ENCODE assay signal across 7 mouse cellular contexts in genomic region chr3:146107116-146107849, GRCm38 (mm10). TPM values are rescaled to one million over a fixed set of nuclear protein-coding genes. Genes with fewer than 3 reads are reported as not detected.
DNase-seq lines count a peak whose midpoint lies in the region; ATAC-seq and TF ChIP-seq lines count a peak whose summit lies in the region.

No protein-coding gene starts in this region.

- no peaks in the 10 kb centered on the region for H3K4me1 ChIP-seq in lung, embryonic 14.5 days (ENCODE audit: insufficient read depth)
- 0 out of 2 replicates have a peak, but pooled peaks cover 2% of the 10 kb centered on the region for H3K4me1 ChIP-seq in lung, adult 2 months (ENCODE audit: control insufficient read depth, insufficient read depth, low read length)
- H3K4me1 ChIP-seq in embryonic facial prominence, embryonic 10.5 days = peaks cover 5% of the 10 kb centered on the region
- H3K4me1 ChIP-seq in hindbrain, postnatal 0 days (ENCODE audit: insufficient read depth, low read length) = 0 out of 2 replicates have a peak, but pooled peaks cover 3% of the 10 kb centered on the region
- H3K4me1 ChIP-seq in midbrain, embryonic 10.5 days = peaks cover 7% of the 10 kb centered on the region

- 5% methylated on average over 18 of the region's 18 CpGs for WGBS in lung, embryonic 14.5 days
- WGBS in lung, adult 2 months = 4% methylated on average over 18 of the region's 18 CpGs
- 7% methylated on average over 18 of the region's 18 CpGs for WGBS in embryonic facial prominence, embryonic 10.5 days
- WGBS in hindbrain, postnatal 0 days = 4% methylated on average over 18 of the region's 18 CpGs
- WGBS in midbrain, embryonic 10.5 days = 7% methylated on average over 18 of the region's 18 CpGs

- H3K4me2 ChIP-seq in lung, embryonic 14.5 days = peak overlapping the region; percentile 94
- H3K4me2 ChIP-seq in hindbrain, postnatal 0 days (ENCODE audit: low read depth, low read length) = peak overlapping the region; percentile 94

- peak; percentile 61 for TF ChIP-seq CTCF in lung, embryonic 14.5 days (IDR thresholded peaks at IDR 0.05; ENCODE audit: low read depth)
- no peak for TF ChIP-seq CTCF in lung, adult 2 months (IDR thresholded peaks at IDR 0.05; ENCODE audit: insufficient read depth, low read length)
- TF ChIP-seq CTCF in hindbrain, postnatal 0 days (IDR thresholded peaks at IDR 0.05; ENCODE audit: low read depth) = peak; percentile 73

- peak; percentile 53; the same call in 1 of the 2 replicates for ATAC-seq in lung, embryonic 14.5 days (ENCODE audit: insufficient read depth)
- peak; percentile 83 for ATAC-seq in hindbrain, postnatal 0 days

- 0 out of 2 replicates have a peak, but pooled peaks cover 3% of the 10 kb centered on the region for H3K9me3 ChIP-seq in lung, embryonic 14.5 days (ENCODE audit: low read depth, low read length)
- no peaks in the 10 kb centered on the region for H3K9me3 ChIP-seq in embryonic facial prominence, embryonic 10.5 days
- H3K9me3 ChIP-seq in hindbrain, postnatal 0 days (ENCODE audit: low read length) = no peaks in the 10 kb centered on the region
- no peaks in the 10 kb centered on the region; the same call in 1 of the 2 replicates for H3K9me3 ChIP-seq in midbrain, embryonic 10.5 days (replicated peaks)

- peak overlapping the region; percentile 33; the same call in 1 of the 2 replicates for H3K9ac ChIP-seq in lung, embryonic 14.5 days
- peak overlapping the region; percentile 48 for H3K9ac ChIP-seq in hindbrain, postnatal 0 days (replicated peaks; ENCODE audit: low read length)

- TF ChIP-seq POLR2A in lung, adult 2 months (IDR thresholded peaks at IDR 0.05; ENCODE audit: borderline replicate concordance, extremely low read depth, low read depth, low read length) = no peak

- H3K36me3 ChIP-seq in lung, embryonic 14.5 days (ENCODE audit: insufficient read depth) = no peaks in the 10 kb centered on the region
- H3K36me3 ChIP-seq in embryonic facial prominence, embryonic 10.5 days (replicated peaks) = no peaks in the 10 kb centered on the region
- H3K36me3 ChIP-seq in hindbrain, postnatal 0 days (ENCODE audit: insufficient read depth, low read length) = no peaks in the 10 kb centered on the region
- H3K36me3 ChIP-seq in midbrain, embryonic 10.5 days = no peaks in the 10 kb centered on the region

- H3K4me3 ChIP-seq in lung, embryonic 14.5 days (ENCODE audit: low read depth, low read length) = peak overlapping the region; percentile 44
- no peak overlapping the region for H3K4me3 ChIP-seq in lung, adult 2 months (replicated peaks; ENCODE audit: extremely low read depth, low read depth, low read length)
- H3K4me3 ChIP-seq in embryonic facial prominence, embryonic 10.5 days = peak overlapping the region; percentile 60
- peak overlapping the region; percentile 43 for H3K4me3 ChIP-seq in hindbrain, postnatal 0 days (ENCODE audit: low read length)
- peak overlapping the region; percentile 61 for H3K4me3 ChIP-seq in midbrain, embryonic 10.5 days

- H3K27me3 ChIP-seq in lung, embryonic 14.5 days (ENCODE audit: insufficient read depth, low read length) = peaks cover 4% of the 10 kb centered on the region; the same call in 1 of the 2 replicates
- peaks cover 20% of the 10 kb centered on the region; the same call in 1 of the 2 replicates for H3K27me3 ChIP-seq in embryonic facial prominence, embryonic 10.5 days (replicated peaks; ENCODE audit: low read depth, poor library complexity, severe bottlenecking)
- H3K27me3 ChIP-seq in hindbrain, postnatal 0 days (ENCODE audit: insufficient read depth, low read length) = no peaks in the 10 kb centered on the region
- peaks cover 11% of the 10 kb centered on the region for H3K27me3 ChIP-seq in midbrain, embryonic 10.5 days (ENCODE audit: low read depth, poor library complexity, severe bottlenecking)

- peak; percentile 64 for DNase-seq in lung, embryonic 14.5 days
- DNase-seq in lung, adult 2 months = no peak
- DNase-seq in T-cell, adult 2 months (ENCODE audit: low spot score) = peak; percentile 6
- peak; percentile 49 for DNase-seq in embryonic facial prominence, embryonic 10.5 days (ENCODE audit: low spot score)
- peak; percentile 67 for DNase-seq in hindbrain, postnatal 0 days (ENCODE audit: low spot score)
- DNase-seq in midbrain, embryonic 10.5 days (ENCODE audit: low spot score) = peak; percentile 33
- no peak for DNase-seq in spleen, adult 18-20 months

- H3K27ac ChIP-seq in lung, embryonic 14.5 days (ENCODE audit: low read depth) = no peak overlapping the region
- no peak overlapping the region for H3K27ac ChIP-seq in embryonic facial prominence, embryonic 10.5 days (replicated peaks)
- no peak overlapping the region for H3K27ac ChIP-seq in hindbrain, postnatal 0 days
- H3K27ac ChIP-seq in midbrain, embryonic 10.5 days (replicated peaks) = no peak overlapping the region

RNA-seq across cellular contexts. Expression of gene Wdr63, which starts 0.6 kb away (rescaled TPM):
- 0.12 TPM in 1 of 2 replicates, not detected in the other for polyA plus RNA-seq in lung, embryonic 14.5 days (2014; fragmentation: Nextera tagmentation; extraction: Ambion mirVana)
- 4.5 and 7.1 TPM in 2 replicates for polyA plus RNA-seq in lung, adult 2 months (2012; rRNA removed)
- 0.24 and 0.40 TPM in 2 replicates for polyA plus RNA-seq in embryonic facial prominence, embryonic 10.5 days (2016; fragmentation: Nextera tagmentation; extraction: Ambion mirVana)
- 1.1 and 1.5 TPM in 2 replicates for total RNA-seq in hindbrain, postnatal 0 days (2014; rRNA removed)
- 0.71 and 1.5 TPM in 2 replicates for polyA plus RNA-seq in hindbrain, postnatal 0 days (2015; fragmentation: Nextera tagmentation; extraction: Ambion mirVana)
- 0.17 and 0.19 TPM in 2 replicates for polyA plus RNA-seq in midbrain, embryonic 10.5 days (2016; fragmentation: Nextera tagmentation; extraction: Ambion mirVana)

RNA-seq across cellular contexts. Expression of gene Mcoln3, which starts 10.0 kb away (rescaled TPM):
- polyA plus RNA-seq in lung, embryonic 14.5 days (2014; fragmentation: Nextera tagmentation; extraction: Ambion mirVana) = 0.61 and 1.0 TPM in 2 replicates
- 9.0 and 12.3 TPM in 2 replicates for polyA plus RNA-seq in lung, adult 2 months (2012; rRNA removed)
- 8.7 and 8.8 TPM in 2 replicates for polyA plus RNA-seq in embryonic facial prominence, embryonic 10.5 days (2016; fragmentation: Nextera tagmentation; extraction: Ambion mirVana)
- 0.25 TPM in 1 of 2 replicates, not detected in the other for total RNA-seq in hindbrain, postnatal 0 days (2014; rRNA removed)
- polyA plus RNA-seq in hindbrain, postnatal 0 days (2015; fragmentation: Nextera tagmentation; extraction: Ambion mirVana) = 0.10 and 0.48 TPM in 2 replicates
- polyA plus RNA-seq in midbrain, embryonic 10.5 days (2016; fragmentation: Nextera tagmentation; extraction: Ambion mirVana) = 4.0 and 4.6 TPM in 2 replicates

RNA-seq across cellular contexts. Expression of gene Mcoln2, which starts 42.4 kb away (rescaled TPM):
- 0.32 and 0.33 TPM in 2 replicates for polyA plus RNA-seq in lung, embryonic 14.5 days (2014; fragmentation: Nextera tagmentation; extraction: Ambion mirVana)
- polyA plus RNA-seq in lung, adult 2 months (2012; rRNA removed) = 0.61 and 0.89 TPM in 2 replicates
- polyA plus RNA-seq in embryonic facial prominence, embryonic 10.5 days (2016; fragmentation: Nextera tagmentation; extraction: Ambion mirVana) = 0.12 and 0.18 TPM in 2 replicates
- not detected in 2 replicates for total RNA-seq in hindbrain, postnatal 0 days (2014; rRNA removed)
- polyA plus RNA-seq in hindbrain, postnatal 0 days (2015; fragmentation: Nextera tagmentation; extraction: Ambion mirVana) = 0.23 and 0.33 TPM in 2 replicates
- 0.20 and 0.29 TPM in 2 replicates for polyA plus RNA-seq in midbrain, embryonic 10.5 days (2016; fragmentation: Nextera tagmentation; extraction: Ambion mirVana)

Comparison
In these comparisons a context has a peak if more than half of its experiments do, and no peak if none do; other contexts are left out.
1. DNase-seq: peak in lung, embryonic 14.5 days (single experiment), T-cell, adult 2 months (single experiment), embryonic facial prominence, embryonic 10.5 days (single experiment), hindbrain, postnatal 0 days (single experiment) and midbrain, embryonic 10.5 days (single experiment); none in lung, adult 2 months (single experiment) and spleen, adult 18-20 months (0 of 2).